Mouse (Mus musculus) G1E (cell line): ENCODE data around the gene Tnni3.

Experiments used
- CTCF ChIP-seq: IDR thresholded peaks from 2 replicates; pipeline ENCODE4 v1.5.1; 2012; ENCODE audit warnings: low read depth, low read length, inconsistent platforms, mixed read lengths
- POLR2AphosphoS5 ChIP-seq: IDR thresholded peaks from 2 replicates; pipeline ENCODE4 v1.6.1; 2012; ENCODE audit warnings: low read depth, low read length, inconsistent platforms; ENCODE audit not compliant: insufficient replicate concordance

DNA sequence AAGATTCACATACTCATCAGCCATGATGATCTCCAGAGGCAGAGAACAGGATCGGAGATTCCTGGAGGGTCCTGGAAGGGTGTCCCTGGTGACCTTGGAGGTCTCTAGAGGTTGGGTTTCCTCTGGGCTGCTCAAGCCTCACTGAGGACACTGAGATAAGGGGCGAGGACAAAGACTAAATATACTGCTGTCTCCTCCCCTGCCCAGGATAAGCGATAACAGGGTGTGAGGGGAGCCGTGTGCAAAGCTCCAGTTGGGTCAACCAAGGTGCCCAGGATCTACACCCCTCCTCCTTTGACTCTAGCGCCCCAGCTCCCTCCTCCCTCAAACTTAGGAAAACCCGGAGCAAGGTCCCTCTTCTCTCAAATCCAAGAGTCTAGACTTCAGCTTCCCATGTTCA is 1.7 kb downstream of the Tnni3 start:
- TF ChIP-seq CTCF (no peak), POLR2AphosphoS5 (no peak)
